Mouse (Mus musculus) liver, postnatal 0 days (tissue): ENCODE measurements around the gene Slc37a3.

Source experiments
- CTCF ChIP-seq: sonication (generic); IDR thresholded peaks from 2 replicates; pipeline ENCODE4 v1.5.1; 2016; ENCODE audit warnings: antibody characterized with exemption, low read depth
- EP300 ChIP-seq: IDR thresholded peaks from 2 replicates; pipeline ENCODE4 v1.6.1; 2016; ENCODE audit warnings: antibody characterized with exemption, low read depth, mild to moderate bottlenecking

DNA sequence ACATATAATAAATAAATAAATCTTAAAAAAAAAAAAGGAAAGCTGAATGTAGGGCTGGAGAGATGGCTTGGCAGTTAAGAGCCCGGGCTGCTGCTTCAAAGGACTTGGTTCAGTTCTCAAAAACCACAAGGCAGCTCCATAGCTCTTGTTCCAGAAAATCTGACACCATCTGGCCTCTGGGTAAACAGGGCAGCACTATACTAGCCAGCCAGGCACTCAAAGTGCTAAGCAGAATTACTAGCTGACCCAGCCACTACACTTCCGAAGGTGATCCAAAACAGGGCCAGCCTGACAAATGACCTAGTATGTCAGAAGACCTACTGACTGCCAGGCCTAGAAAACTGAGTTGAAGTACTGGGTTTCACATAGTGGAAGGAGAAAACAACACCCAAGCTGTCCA lies 25.7 kb upstream of the Slc37a3 start:
- TF ChIP-seq CTCF (no peak), EP300 (no peak)
